Mouse (Mus musculus) fat pad, adult 2 months (tissue): ENCODE measurements around the gene Rcsd1.

Experiments
- DNase-seq: peaks from one replicate; pipeline ENCODE4 v3.0.0-alpha.2; 2011; ENCODE audit warnings: low read depth, low spot score; ENCODE audit errors: extremely low read depth

Rcsd1 gene

GRCm38 (mm10) chr1:165633345-165633744 lies 76.2 kb downstream of the Rcsd1 start:
- no peak for DNase-seq

GRCm38 (mm10) chr1:165631136-165631535 lies 78.4 kb downstream of the Rcsd1 start:
- no peak for DNase-seq

DNA sequence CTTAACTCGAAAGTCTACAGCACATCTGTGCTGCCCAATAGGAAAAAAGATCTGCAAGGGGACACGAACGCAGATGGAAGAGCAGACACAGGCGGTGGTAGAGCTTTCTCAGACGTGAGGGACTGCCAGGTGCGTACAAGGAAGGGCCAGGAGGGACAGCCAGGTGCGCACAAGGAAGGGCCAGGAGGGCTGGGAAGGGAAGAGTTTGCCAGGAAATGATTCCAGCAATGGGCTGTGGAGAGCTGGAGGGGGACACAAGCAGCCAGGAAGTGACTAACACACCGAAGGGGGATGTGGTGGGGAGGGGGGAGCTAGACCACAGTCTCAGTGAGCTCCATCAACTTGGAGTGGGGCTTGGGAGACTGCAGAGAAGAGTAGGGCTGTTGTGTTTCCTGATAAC lies 79.6 kb downstream of the Rcsd1 start:
- no peak for DNase-seq

DNA sequence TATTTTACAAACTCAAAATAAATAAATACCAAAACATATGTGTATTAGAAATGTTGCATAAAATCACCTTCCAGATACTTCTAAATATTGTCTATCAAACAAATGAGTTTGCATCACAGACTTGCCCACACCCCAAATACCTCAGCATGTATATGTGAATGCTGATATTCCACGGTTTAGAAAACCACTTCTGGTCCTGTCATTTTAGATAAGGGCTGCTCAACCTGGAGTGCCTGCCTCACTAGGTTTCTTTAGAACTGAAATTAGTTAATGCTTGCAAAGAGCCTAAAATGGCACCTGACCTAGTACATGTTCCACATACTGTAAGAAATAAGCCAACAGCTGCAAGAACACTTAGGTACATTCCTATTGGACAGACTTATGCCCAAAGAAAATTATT lies 81.0 kb downstream of the Rcsd1 start:
- DNase-seq, result no peak

- DNase-seq, result no peak
These were observed 83.7 kb downstream of the Rcsd1 start for GRCm38 (mm10) chr1:165625896-165626295.

- no peak for DNase-seq
These were observed 84.5 kb downstream of the Rcsd1 start for GRCm38 (mm10) chr1:165625058-165625457.

DNA sequence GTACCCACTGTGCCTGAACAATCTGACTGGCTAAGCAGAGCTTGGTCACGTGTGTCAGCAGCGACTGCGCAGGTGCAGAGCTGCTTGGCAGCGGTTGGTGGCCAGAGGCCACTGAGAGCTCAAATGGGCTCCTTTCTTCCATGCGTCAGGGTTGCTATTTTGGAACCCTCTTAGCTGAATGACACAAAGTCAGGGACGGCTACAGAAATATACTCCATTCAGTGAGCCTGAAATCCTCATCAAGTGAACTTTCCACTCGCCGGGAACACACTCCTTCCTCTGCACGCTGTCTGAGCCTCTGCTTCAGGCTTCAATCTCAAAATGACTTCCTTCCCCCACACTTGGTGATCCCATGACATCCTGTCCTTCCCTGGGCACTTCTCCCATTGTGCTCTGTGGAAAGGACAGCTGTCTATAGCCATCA lies 91.3 kb downstream of the Rcsd1 start:
- DNase-seq, result no peak

- no peak for DNase-seq
These were observed 92.2 kb downstream of the Rcsd1 start for GRCm38 (mm10) chr1:165617166-165617891.

- DNase-seq, result no peak
These were observed 92.9 kb downstream of the Rcsd1 start for GRCm38 (mm10) chr1:165616652-165617051.

- no peak for DNase-seq
These were observed 94.8 kb downstream of the Rcsd1 start for GRCm38 (mm10) chr1:165614793-165615192.

GRCm38 (mm10) chr1:165613926-165614325 lies 95.6 kb downstream of the Rcsd1 start:
- no peak for DNase-seq

- no peak for DNase-seq
These were observed 96.8 kb downstream of the Rcsd1 start for GRCm38 (mm10) chr1:165612714-165613113.

DNA sequence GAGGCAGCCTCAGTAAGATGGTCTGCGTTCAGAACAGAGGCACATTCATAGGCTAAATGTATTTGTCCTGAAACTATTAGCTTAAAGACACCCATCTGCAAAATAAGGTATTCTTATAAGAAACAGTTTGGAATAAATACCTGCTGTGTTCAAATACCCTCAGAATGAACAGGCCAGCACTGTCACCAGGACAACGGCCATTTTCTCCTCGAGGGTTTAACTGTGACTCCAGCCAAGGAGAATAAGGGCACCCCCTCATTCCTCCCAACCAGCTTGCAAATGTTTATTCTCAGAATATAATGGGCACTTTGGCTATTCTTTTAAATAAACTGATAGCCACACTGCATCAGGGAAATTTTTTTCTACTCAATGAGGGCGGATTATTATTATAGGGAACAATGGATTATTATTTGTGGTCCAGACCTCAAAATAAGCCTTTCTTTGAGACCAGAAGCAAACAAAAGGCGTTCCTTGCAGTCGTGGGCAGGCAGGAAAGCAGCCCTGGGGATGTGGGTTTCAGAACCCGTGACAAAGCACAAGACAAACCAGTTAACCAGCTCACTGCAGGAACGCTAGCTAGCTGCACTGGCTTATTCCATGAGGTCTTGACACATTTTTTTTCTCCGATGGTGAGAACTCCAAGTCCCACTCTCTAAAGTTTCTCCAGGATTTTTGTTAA lies 99.1 kb downstream of the Rcsd1 start:
- DNase-seq, result no peak

DNA sequence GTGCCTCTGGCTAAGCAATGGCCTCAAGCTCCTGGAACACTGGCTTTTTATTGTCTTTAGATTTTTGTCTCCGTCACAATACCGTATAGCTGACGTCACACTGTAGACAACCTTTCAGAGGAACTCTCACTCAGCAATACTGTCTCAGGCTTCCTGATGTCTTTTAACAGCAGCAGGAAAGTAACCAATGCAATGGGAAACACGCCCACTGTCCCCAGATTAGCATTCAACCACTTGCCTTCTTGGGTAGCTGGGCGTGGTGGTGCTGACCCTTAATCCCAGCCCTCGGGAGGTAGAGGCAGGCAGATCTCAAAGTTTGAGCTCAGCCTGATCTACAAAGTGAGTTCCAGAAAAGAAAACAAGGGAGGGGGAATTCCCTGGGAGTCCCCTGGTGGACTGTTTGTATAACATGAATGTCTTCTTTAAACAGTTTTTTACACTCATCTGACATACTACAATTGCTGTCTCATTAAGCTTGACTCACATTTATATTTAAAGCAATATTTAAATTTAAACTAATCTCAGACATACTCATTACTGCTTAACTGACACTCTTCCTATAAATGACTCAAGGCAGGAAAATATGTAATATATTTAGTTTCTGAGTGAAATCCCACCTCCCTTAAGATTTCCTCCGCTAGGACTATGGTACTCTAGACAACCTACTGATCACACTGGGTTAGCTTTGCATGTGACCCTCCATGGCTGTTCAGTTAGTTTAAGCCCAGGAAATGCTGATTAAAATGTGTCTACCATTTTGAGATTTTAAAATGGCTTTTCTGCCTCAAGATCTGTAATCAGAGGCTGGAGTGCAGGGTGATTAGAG lies 99.8 kb downstream of the Rcsd1 start:
- DNase-seq, result no peak

DNA sequence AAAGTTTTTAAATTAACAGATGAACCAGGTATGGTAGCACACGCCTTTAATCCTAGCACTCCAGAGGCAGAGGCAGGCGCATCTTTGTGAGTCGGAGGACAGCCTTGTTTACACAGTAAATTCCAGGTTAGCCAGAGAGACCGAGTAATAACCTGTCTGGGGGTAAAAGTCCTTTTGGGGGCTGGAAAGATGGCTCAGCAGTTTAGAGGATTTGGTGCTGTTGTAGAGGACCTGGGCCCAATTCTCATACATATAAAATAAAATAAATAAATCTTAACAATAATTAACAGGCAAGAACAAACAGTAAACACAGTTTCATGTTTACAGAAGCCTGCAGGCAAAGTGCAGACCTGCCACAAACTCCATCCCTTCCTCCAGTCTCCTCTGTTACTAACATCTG lies 100.7 kb downstream of the Rcsd1 start:
- DNase-seq, result no peak

- no peak for DNase-seq
These were observed 103.8 kb downstream of the Rcsd1 start for GRCm38 (mm10) chr1:165605774-165606173.

- DNase-seq, result no peak
These were observed 104.4 kb downstream of the Rcsd1 start for GRCm38 (mm10) chr1:165605108-165605507.

DNA sequence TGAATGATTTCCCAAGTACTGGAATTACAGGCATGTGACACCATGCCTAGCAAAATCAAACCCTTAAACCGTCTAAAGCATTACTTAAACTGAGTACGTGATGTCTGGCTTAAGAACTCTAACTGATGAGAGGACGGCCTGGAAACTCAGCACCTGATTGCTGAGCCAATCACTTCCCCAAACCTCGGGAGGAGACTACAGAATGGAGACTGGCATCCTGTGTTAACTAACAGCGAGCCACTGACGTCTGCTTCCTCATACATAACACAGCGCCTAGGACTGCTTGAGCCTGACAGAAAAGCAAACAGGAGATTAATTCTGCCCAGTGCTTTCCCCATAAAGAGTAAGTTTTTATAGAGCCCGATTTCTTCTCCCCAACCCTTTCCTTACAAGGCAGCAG lies 105.4 kb downstream of the Rcsd1 start:
- no peak for DNase-seq

DNA sequence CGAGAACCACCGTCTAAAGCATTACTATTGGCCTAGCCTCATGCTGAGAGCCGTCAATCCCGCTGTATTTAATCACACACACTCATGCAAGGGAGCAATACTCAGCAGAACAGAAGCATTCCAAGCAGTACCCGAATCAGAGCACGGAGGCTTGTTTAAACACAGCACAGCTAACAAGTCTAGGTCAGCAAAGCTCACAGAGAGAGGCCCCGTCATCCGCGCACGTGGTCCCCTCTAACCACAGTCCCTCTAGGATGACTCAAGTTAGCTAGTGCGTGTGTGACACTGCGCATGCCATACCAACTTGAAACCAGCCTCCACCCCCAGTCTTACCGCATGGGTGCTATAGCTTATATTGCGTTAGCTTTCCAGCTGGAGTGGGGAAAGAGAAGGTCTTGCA lies 106.3 kb downstream of the Rcsd1 start:
- DNase-seq, result no peak

- DNase-seq, result no peak
These were observed 107.7 kb downstream of the Rcsd1 start for GRCm38 (mm10) chr1:165601775-165602280.
